Mouse (Mus musculus) ES-Bruce4 (cell line): Measurements from ENCODE around the gene Mlec.
"Not testable (repeated sequence)": the region's sequence is repeated elsewhere in the genome, so short reads cannot be mapped to it uniquely, and the experiment has no call there.

Experiments
- CTCF ChIP-seq: IDR thresholded peaks from one replicate; pipeline ENCODE4 v1.8.1; 2011; ENCODE audit warnings: low read depth, low read length
- EP300 ChIP-seq: IDR thresholded peaks from 2 replicates; pipeline ENCODE4 v1.6.1; 2011; ENCODE audit warnings: low read depth, low read length; ENCODE audit not compliant: insufficient read depth

DNA sequence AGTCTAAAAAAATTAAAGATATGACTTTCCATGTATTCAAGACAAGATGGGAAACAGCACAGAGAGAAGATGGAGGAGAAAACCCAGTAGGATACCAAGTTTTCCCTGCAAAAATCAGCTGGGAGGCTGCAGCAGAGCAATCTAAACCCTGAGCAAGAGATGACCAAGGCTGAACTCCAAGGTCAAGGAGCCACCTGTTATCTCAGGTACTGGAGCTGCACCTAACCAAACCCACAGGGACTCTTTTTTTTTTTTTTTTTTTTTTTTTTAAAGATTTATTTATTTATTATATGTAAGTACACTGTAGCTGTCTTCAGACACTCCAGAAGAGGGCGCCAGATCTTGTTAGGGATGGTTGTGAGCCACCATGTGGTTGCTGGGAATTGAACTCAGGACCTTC is 9.1 kb downstream of the Mlec start:
- not testable (repeated sequence) for TF ChIP-seq CTCF, EP300
